Mouse (Mus musculus) C2C12 (cell line): Measurements from ENCODE around the gene Ina. TPM values are rescaled to one million over a fixed set of nuclear protein-coding genes. Genes with fewer than 3 reads are reported as not detected.

Experiments used
- H3K27me3 ChIP-seq: one replicate; pipeline ENCODE4 v1.6.1; 2011; ENCODE audit not compliant: control insufficient read depth, insufficient read depth, insufficient read length
- H3K36me3 ChIP-seq: one replicate; pipeline ENCODE4 v1.6.1; 2011; ENCODE audit not compliant: control insufficient read depth, insufficient read depth
- H3K4me3 ChIP-seq: one replicate; pipeline ENCODE4 v1.5.1; 2011; ENCODE audit warnings: mild to moderate bottlenecking, control low read depth; ENCODE audit not compliant: poor library complexity, insufficient read depth, severe bottlenecking
- H3K79me2 ChIP-seq: one replicate; pipeline ENCODE4 v1.6.1; 2011; ENCODE audit not compliant: control insufficient read depth, insufficient read depth
- H3K79me3 ChIP-seq: one replicate; pipeline ENCODE4 v1.6.1; 2011; ENCODE audit warnings: low read depth, control low read depth
- H3ac ChIP-seq: one replicate; pipeline ENCODE3; 2011; ENCODE audit warnings: low read depth; ENCODE audit not compliant: control insufficient read depth, insufficient read length
- CEBPB ChIP-seq: IDR thresholded peaks from one replicate; pipeline ENCODE4 v1.6.1; 2011; ENCODE audit warnings: low read depth, mild to moderate bottlenecking, control low read depth, moderate library complexity
- CTCF ChIP-seq: IDR thresholded peaks from one replicate; pipeline ENCODE4 v1.5.1; 2011; ENCODE audit not compliant: control insufficient read depth, insufficient read depth, insufficient read length
- FOSL1 ChIP-seq: IDR thresholded peaks from one replicate; pipeline ENCODE4 v1.8.0; 2011; ENCODE audit warnings: mild to moderate bottlenecking, low read length; ENCODE audit not compliant: poor library complexity, insufficient read depth, severe bottlenecking
- MAX ChIP-seq: IDR thresholded peaks from one replicate; pipeline ENCODE4 v1.6.1; 2011; ENCODE audit warnings: mild to moderate bottlenecking, control low read depth
- MYOD1 ChIP-seq: IDR thresholded peaks from one replicate; pipeline ENCODE4 v1.6.1; 2011; ENCODE audit warnings: low read depth; ENCODE audit not compliant: control insufficient read depth, insufficient read length
- MYOG ChIP-seq: IDR thresholded peaks from one replicate; pipeline ENCODE4 v1.6.1; 2011; ENCODE audit not compliant: control insufficient read depth, insufficient read length; ENCODE audit errors: extremely low read depth
- USF1 ChIP-seq: IDR thresholded peaks from one replicate; pipeline ENCODE4 v1.6.1; 2011; ENCODE audit warnings: low read depth, mild to moderate bottlenecking, control low read depth, moderate library complexity
- long read RNA-seq, 2 experiments: library from polyadenylated mRNA; unstranded; transcript quantifications; one replicate each; pipeline ENCODE4 v2.0.0; 2019 to 2020
- polyA plus RNA-seq: library from polyadenylated mRNA; unstranded; fragments of >200 nt; fragmentation: generic; extraction: Trizol; gene quantifications from one replicate; pipeline ENCODE4 v1.2.1, GENCODE M21; 2012; ENCODE audit warnings: missing spikeins

Ina gene
- not detected for polyA plus RNA-seq
- long read RNA-seq, experiment 1: 0 reads
- long read RNA-seq, experiment 2: 0 reads

DNA sequence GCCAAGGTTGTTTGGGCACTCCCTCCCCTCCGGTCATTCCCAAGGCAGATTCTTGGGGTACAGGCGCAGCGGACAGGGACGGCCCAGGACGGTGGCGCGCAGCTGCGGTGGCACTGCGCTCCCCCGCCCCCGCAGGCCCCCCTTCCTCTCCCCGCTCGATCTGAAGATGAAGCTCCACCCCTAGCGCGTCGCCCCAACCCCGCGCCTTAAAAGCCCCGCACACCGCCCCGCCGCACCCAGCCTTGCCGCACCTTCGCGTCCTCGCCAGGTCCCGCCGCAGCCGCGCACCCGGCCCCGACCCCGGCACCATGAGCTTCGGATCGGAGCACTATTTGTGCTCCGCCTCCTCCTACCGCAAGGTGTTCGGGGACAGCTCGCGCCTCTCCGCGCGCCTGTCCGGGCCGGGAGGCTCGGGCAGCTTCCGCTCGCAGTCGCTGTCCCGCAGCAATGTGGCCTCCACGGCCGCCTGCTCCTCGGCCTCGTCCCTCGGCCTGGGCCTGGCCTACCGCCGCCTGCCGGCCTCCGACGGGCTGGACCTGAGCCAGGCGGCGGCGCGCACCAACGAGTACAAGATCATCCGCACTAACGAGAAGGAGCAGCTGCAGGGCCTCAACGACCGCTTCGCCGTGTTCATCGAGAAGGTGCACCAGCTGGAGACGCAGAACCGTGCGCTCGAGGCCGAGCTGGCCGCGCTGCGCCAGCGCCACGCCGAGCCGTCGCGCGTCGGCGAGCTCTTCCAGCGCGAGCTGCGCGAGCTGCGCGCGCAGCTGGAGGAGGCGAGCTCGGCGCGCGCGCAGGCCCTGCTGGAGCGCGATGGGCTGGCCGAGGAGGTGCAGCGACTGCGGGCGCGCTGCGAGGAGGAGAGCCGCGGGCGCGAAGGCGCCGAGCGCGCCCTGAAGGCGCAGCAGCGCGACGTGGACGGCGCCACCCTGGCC, at the start of gene Ina, which contains the start of gene Nt5c2:
Gene Ina (plus strand): TSS at position 252 of the 935 bp plus-strand sequence.
Gene Nt5c2 (minus strand): TSS at position 707 of the 935 bp plus-strand sequence.
- no peak for TF ChIP-seq USF1
- TF ChIP-seq FOSL1: no peak
- TF ChIP-seq CTCF: no peak
- no peak for TF ChIP-seq MAX
- no peak for TF ChIP-seq MYOG
- no peak for TF ChIP-seq CEBPB
- TF ChIP-seq MYOD1: no peak
- peaks cover 51% of the 10 kb centered on the region for H3K27me3 ChIP-seq
- H3K79me3 ChIP-seq: no peaks in the 10 kb centered on the region
- H3K79me2 ChIP-seq: no peaks in the 10 kb centered on the region
- H3ac ChIP-seq: no peak within 1 kb of the TSS
- no peak within 1 kb of the TSS for H3K4me3 ChIP-seq
- no peaks in the 10 kb centered on the region for H3K36me3 ChIP-seq

GRCm38 (mm10) chr19:46965496-46965895, 49.0 kb upstream of the Ina start:
- Histone ChIP-seq H3K36me3 (no peaks in the 10 kb centered on the region), H3K27me3 (no peaks in the 10 kb centered on the region), H3ac (no peak overlapping the region), H3K79me2 (peaks cover 13% of the 10 kb centered on the region), H3K79me3 (peaks cover 10% of the 10 kb centered on the region), H3K4me3 (no peak overlapping the region)
- TF ChIP-seq CEBPB: no peak
- no peak for TF ChIP-seq CTCF
- TF ChIP-seq FOSL1: no peak
- no peak for TF ChIP-seq USF1
- no peak for TF ChIP-seq MYOG

GRCm38 (mm10) chr19:46966330-46966729, 48.2 kb upstream of the Ina start:
- TF ChIP-seq MAX (no peak), USF1 (no peak), MYOG (no peak), CEBPB (no peak), MYOD1 (no peak), FOSL1 (no peak), CTCF (no peak)
- H3K79me2 ChIP-seq: peaks cover 5% of the 10 kb centered on the region

DNA sequence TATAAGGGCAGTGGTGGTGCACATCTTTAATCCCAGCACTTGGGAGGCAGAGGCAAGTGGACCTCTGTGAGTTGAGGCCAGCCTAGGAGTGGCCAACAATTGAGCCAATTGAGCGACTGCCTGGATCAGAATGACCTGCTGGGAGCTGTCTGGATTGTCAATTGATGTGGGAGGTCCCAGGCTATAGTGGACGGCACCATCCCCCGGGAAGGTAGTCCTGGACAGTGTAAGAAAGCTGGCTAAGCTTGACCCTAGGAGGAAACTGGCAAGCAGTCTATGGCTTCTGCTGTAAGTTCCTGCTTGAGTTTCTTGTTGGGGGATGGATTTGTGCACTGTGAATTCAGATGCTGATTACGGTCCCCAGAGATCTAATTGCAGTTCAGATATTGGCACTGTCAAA, 46.6 kb upstream of the Ina start:
- no peaks in the 10 kb centered on the region for H3K79me2 ChIP-seq
- TF ChIP-seq MYOD1 (no peak), CEBPB (no peak), FOSL1 (no peak), MAX (no peak), CTCF (no peak), USF1 (no peak), MYOG (no peak)
- no peak overlapping the region for H3K4me3 ChIP-seq
- H3K79me3 ChIP-seq: no peaks in the 10 kb centered on the region
- no peaks in the 10 kb centered on the region for H3K36me3 ChIP-seq
- H3ac ChIP-seq: no peak overlapping the region
- H3K27me3 ChIP-seq: no peaks in the 10 kb centered on the region

More at GRCm38 (mm10) chr19:46966330-46966729, 48.2 kb upstream of the Ina start:
- H3K36me3 ChIP-seq: no peaks in the 10 kb centered on the region
- no peak overlapping the region for H3ac ChIP-seq
- H3K79me3 ChIP-seq: peaks cover 2% of the 10 kb centered on the region
- no peaks in the 10 kb centered on the region for H3K27me3 ChIP-seq
- no peak overlapping the region for H3K4me3 ChIP-seq

GRCm38 (mm10) chr19:46968833-46969232, 45.7 kb upstream of the Ina start:
- Histone ChIP-seq H3K4me3 (no peak overlapping the region), H3K36me3 (no peaks in the 10 kb centered on the region), H3K27me3 (no peaks in the 10 kb centered on the region), H3ac (no peak overlapping the region), H3K79me2 (no peaks in the 10 kb centered on the region), H3K79me3 (no peaks in the 10 kb centered on the region)
- no peak for TF ChIP-seq MYOG
- TF ChIP-seq CEBPB: no peak
- no peak for TF ChIP-seq MAX
- no peak for TF ChIP-seq USF1
- TF ChIP-seq CTCF: no peak
- TF ChIP-seq MYOD1: no peak
- TF ChIP-seq FOSL1: no peak
